In genomic region chr12:117728178-117728611, GRCm38 (mm10) we compare ENCODE assay signal across 11 mouse cellular contexts.
DNase-seq lines count a peak whose midpoint lies in the region; TF ChIP-seq lines count a peak whose summit lies in the region.
"Had no signal": no experiment of that assay in that cellular context is flagged by ENCODE, and none has a peak within 500 bp of the region (broad histone marks: within the 10 kb centered on the region; RNA-seq: fewer than 3 reads in every experiment).

No protein-coding gene starts in this region.

- H3K4me1 ChIP-seq in heart, embryonic 10.5 days = peaks cover 15% of the 10 kb centered on the region
- H3K4me1 ChIP-seq in CH12.LX (ENCODE audit: control insufficient read depth in 1 of 2, insufficient read depth in 2 of 2) = peaks cover 0 to 21% of the 10 kb centered on the region in 2 experiments; a peak in 2 of 4 replicates
- H3K4me1 ChIP-seq: liver, embryonic 15.5 days had no signal

- DNase-seq in heart, embryonic 10.5 days (ENCODE audit: low spot score) = no peak
- DNase-seq in heart, adult 8-10 months (ENCODE audit: low spot score) = no peak
- DNase-seq in CH12.LX (ENCODE audit: extremely low read depth) = peak; percentile 51
- DNase-seq in embryo, embryonic 10.5 days (ENCODE audit: low spot score) = peak; percentile 71
- peak; percentile 38 to 49 for DNase-seq in kidney, postnatal 4 days
- no peak for DNase-seq in ovary, postnatal 36 days (ENCODE audit: low spot score)
- no peak for DNase-seq in cerebellum, adult 11 months
- no peak for DNase-seq in spleen, postnatal 14 days (ENCODE audit: low spot score in 2 of 2)
- DNase-seq: cerebellum, postnatal 25 days; spleen, adult 18-20 months had no signal

- H3K9ac ChIP-seq in CH12.LX (ENCODE audit: insufficient read depth, low read depth) = no peak overlapping the region
- H3K9ac ChIP-seq: liver, embryonic 15.5 days had no signal

- H3K9me3 ChIP-seq in heart, embryonic 10.5 days = no peaks in the 10 kb centered on the region
- no peaks in the 10 kb centered on the region for H3K9me3 ChIP-seq in CH12.LX (replicated peaks; ENCODE audit: low read length)
- H3K9me3 ChIP-seq: liver, embryonic 15.5 days had no signal

- no peak for TF ChIP-seq CTCF in CH12.LX (conservative IDR thresholded peaks at IDR 0.05 in 1 of 2, IDR thresholded peaks at IDR 0.05 in 1 of 2; ENCODE audit: low read depth in 2 of 2, low read length in 2 of 2)

- H3K4me3 ChIP-seq in heart, embryonic 10.5 days = peak overlapping the region; percentile 23; the same call in 1 of the 2 replicates
- peak overlapping the region in 1 of 3 experiments; percentile 39 for H3K4me3 ChIP-seq in CH12.LX (replicated peaks in 1 of 3; ENCODE audit: low read depth in 2 of 3, low read length in 2 of 3, poor library complexity in 1 of 3)
- H3K4me3 ChIP-seq: liver, embryonic 15.5 days had no signal

- no peak overlapping the region for H3K4me2 ChIP-seq in CH12.LX (ENCODE audit: insufficient read depth, low read depth, poor library complexity, severe bottlenecking)
- H3K4me2 ChIP-seq: liver, embryonic 15.5 days had no signal

- no peak for TF ChIP-seq POLR2A in CH12.LX (IDR thresholded peaks at IDR 0.05; ENCODE audit: low read depth, low read length)

- peak overlapping the region; percentile 73 for H3K27ac ChIP-seq in heart, embryonic 10.5 days
- H3K27ac ChIP-seq in CH12.LX (ENCODE audit: insufficient read depth, low read depth) = no peak overlapping the region
- H3K27ac ChIP-seq: liver, embryonic 15.5 days had no signal

- H3K79me2 ChIP-seq in CH12.LX (replicated peaks; ENCODE audit: control insufficient read depth, extremely low read depth, insufficient read depth, poor library complexity, severe bottlenecking) = no peaks in the 10 kb centered on the region

- TF ChIP-seq RAD21 in CH12.LX (IDR thresholded peaks at IDR 0.05; ENCODE audit: low read depth, low read length) = no peak

- H3K36me3 ChIP-seq in heart, embryonic 10.5 days = peaks cover 3% of the 10 kb centered on the region; the same call in 1 of the 2 replicates
- peaks cover 0 to 7% of the 10 kb centered on the region in 2 experiments for H3K36me3 ChIP-seq in CH12.LX (replicated peaks in 1 of 2; ENCODE audit: control insufficient read depth in 1 of 2, insufficient read depth in 1 of 2, low read length in 1 of 2)
- H3K36me3 ChIP-seq: liver, embryonic 15.5 days had no signal

- no peaks in the 10 kb centered on the region for H3K27me3 ChIP-seq in heart, embryonic 10.5 days (ENCODE audit: insufficient read depth, poor library complexity, severe bottlenecking)
- no peaks in the 10 kb centered on the region for H3K27me3 ChIP-seq in CH12.LX (replicated peaks)
- H3K27me3 ChIP-seq: liver, embryonic 15.5 days had no signal

- in situ Hi-C loops in CH12.LX (cut with MboI; ENCODE audit: low pct_ligation_motif_present, low pct_unique_long_range_greater_than_20kb, low sequenced_read_pairs) = no loop called here

- WGBS in heart, embryonic 10.5 days = 30% methylated on average over 3 of the region's 3 CpGs

- dilution Hi-C loops in CH12.LX (cut with MboI; ENCODE audit: extremely low pct_ligation_motif_present, extremely low pct_unique_long_range_greater_than_20kb, low sequenced_read_pairs) = no loop called here

- no peak for TF ChIP-seq EP300 in CH12.LX (IDR thresholded peaks at IDR 0.05; ENCODE audit: low read length)

TF ChIP-seq in CH12.LX, 34 proteins besides CTCF, POLR2A, EP300 and RAD21:
- TF ChIP-seq E2F4 (IDR thresholded peaks at IDR 0.05; ENCODE audit: insufficient replicate concordance, low read depth, low read length) (no peak), CHD2 (IDR thresholded peaks at IDR 0.05; ENCODE audit: low read length) (peak; percentile 53), MAX (IDR thresholded peaks at IDR 0.05; ENCODE audit: low read length) (no peak)

Comparison
In these comparisons a context has a peak if more than half of its experiments do, and no peak if none do; other contexts are left out.
1. DNase-seq: peak in CH12.LX (single experiment), embryo, embryonic 10.5 days (single experiment) and kidney, postnatal 4 days (2 of 2); none in heart, embryonic 10.5 days (single experiment), heart, adult 8-10 months (single experiment), ovary, postnatal 36 days (single experiment), cerebellum, adult 11 months (single experiment) and spleen, postnatal 14 days (0 of 2).